Mouse (Mus musculus) intestine, embryonic 14.5 days (tissue): ENCODE results near the gene Ntrk3. TPM values are rescaled to one million over a fixed set of nuclear protein-coding genes. Genes with fewer than 3 reads are reported as not detected.

Source experiments
- ATAC-seq: fragments of 200-750 bp; cut with Nextera tagmentation; replicated peaks from 2 replicates; pipeline ENCODE4 v1.8.0; 2017; ENCODE audit warnings: low read depth, moderate number of reproducible peaks, moderate TSS enrichment, moderate library complexity; ENCODE audit not compliant: low FRiP score, low TSS enrichment
- DNase-seq: peaks from one replicate; pipeline ENCODE4 v3.0.0-alpha.2; 2018; ENCODE audit warnings: low spot score
- H3K27ac ChIP-seq: fragments of 300-500 bp; sonication (generic); 2 replicates; pipeline ENCODE4 v1.5.1; 2014; ENCODE audit warnings: low read depth, mild to moderate bottlenecking, control low read depth
- H3K27me3 ChIP-seq: fragments of 300-500 bp; sonication (generic); replicated peaks from 2 replicates; pipeline ENCODE4 v1.6.1; 2014; ENCODE audit warnings: low read length, control low read depth; ENCODE audit not compliant: control insufficient read depth, insufficient read depth
- H3K36me3 ChIP-seq: fragments of 300-500 bp; sonication (generic); 2 replicates; pipeline ENCODE4 v1.6.1; 2014; ENCODE audit warnings: low read length, control low read depth; ENCODE audit not compliant: control insufficient read depth, insufficient read depth
- H3K4me1 ChIP-seq: fragments of 300-500 bp; sonication (generic); replicated peaks from 2 replicates; pipeline ENCODE4 v1.6.1; 2014; ENCODE audit warnings: low read length, control low read depth, mixed read lengths; ENCODE audit not compliant: control insufficient read depth, insufficient read depth
- H3K4me2 ChIP-seq: fragments of 300-500 bp; sonication (generic); 2 replicates; pipeline ENCODE4 v1.6.1; 2014; ENCODE audit warnings: low read length
- H3K4me3 ChIP-seq: fragments of 300-500 bp; sonication (generic); 2 replicates; pipeline ENCODE4 v1.5.1; 2014; ENCODE audit warnings: low read depth, low read length, control low read depth, mixed read lengths
- H3K9ac ChIP-seq: fragments of 300-500 bp; sonication (generic); 2 replicates; pipeline ENCODE4 v1.6.1; 2014; ENCODE audit warnings: mild to moderate bottlenecking, low read length
- H3K9me3 ChIP-seq: fragments of 300-500 bp; sonication (generic); 2 replicates; pipeline ENCODE4 v1.6.1; 2016; ENCODE audit warnings: low read length, control low read depth; ENCODE audit not compliant: control insufficient read depth
- WGBS: fragments of 180-500 bp; shearing (Covaris S2); extraction: QIAGEN DNeasy Blood & Tissue Kit; methylation state at CpG from one replicate; pipeline ENCODE4 v1.1.7; 2014; 5-methylcytosine and 5-hydroxymethylcytosine counted together
- polyA plus RNA-seq: library from polyadenylated mRNA; unstranded; fragments of >200 nt; fragmentation: Nextera tagmentation; extraction: Ambion mirVana; gene quantifications from 2 replicates; pipeline ENCODE4 v1.2.1, GENCODE M21; 2014

Gene Ntrk3
- polyA plus RNA-seq, 1 experiment from 2014 or later: 4.5 TPM

DNA sequence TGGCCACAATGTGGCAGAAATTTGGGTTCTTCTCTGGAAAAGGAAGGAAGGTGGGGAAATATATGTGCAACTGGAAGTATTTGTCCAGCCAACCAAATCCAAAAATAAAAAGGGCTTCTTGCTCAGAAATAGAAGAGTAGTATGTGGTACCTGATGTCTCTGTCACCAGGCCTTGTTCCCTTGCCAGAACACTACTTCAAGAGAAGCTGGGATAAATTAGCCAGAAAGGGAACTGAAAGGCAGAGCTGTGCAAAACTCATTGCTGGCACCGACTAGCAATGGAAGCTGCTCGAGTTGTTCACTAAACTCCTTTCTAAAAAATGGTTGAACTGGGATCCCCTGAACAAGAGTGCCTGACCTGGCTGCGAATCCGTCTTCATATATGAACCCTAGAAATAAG lies 337.6 kb downstream of the Ntrk3 start:
- H3K9me3 ChIP-seq: no peaks in the 10 kb centered on the region
- H3K27ac ChIP-seq: no peak overlapping the region
- H3K36me3 ChIP-seq: no peaks in the 10 kb centered on the region
- WGBS: 90% methylated on average over 4 of the region's 4 CpGs
- H3K4me3 ChIP-seq: no peak overlapping the region
- no peak for DNase-seq
- no peak for ATAC-seq
- no peaks in the 10 kb centered on the region for H3K27me3 ChIP-seq
- H3K4me2 ChIP-seq: no peak overlapping the region
- H3K9ac ChIP-seq: no peak overlapping the region
- no peaks in the 10 kb centered on the region for H3K4me1 ChIP-seq

DNA sequence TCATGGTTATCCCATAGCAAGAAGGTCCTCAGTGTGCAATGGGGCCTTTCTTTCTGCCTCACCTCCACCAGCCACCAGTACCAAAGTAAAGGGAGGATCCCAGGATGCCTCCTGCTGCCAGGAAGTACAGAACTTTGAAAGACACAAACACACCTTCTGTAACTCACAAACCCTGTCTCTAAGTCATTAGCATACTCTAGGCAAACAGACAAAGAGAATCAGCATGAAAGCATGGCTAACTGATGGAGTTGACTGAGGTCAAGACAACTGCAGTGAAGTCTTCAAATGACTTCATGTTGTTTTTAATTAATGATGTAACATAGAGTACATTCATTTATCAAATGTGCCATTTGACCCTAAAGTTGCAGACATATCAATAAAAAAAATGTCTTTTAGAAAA lies 339.4 kb downstream of the Ntrk3 start:
- Histone ChIP-seq H3K4me1 (no peaks in the 10 kb centered on the region), H3K9ac (no peak overlapping the region), H3K27ac (no peak overlapping the region), H3K9me3 (no peaks in the 10 kb centered on the region), H3K4me2 (no peak overlapping the region), H3K27me3 (no peaks in the 10 kb centered on the region), H3K4me3 (no peak overlapping the region), H3K36me3 (no peaks in the 10 kb centered on the region)
- DNase-seq: no peak
- no peak for ATAC-seq

DNA sequence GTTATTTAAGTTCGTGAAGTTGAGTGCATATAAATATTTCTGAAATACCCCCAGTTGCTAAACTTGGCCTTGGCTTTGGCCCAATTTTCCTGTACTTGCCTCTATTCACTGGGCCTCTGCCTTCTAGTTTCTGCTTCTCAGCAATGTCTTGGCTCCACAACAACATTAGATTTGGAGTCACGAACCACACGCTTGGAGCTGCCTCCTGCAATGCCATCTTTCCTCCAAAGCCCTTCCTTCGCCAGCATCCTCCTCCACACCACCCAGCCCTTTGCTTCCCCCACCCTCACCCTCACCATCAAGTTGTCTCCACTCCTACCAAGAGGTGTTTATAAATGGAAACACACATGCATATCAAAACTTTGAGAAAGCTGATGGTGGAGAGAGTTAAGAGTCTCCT lies 340.6 kb downstream of the Ntrk3 start:
- no peak overlapping the region for H3K27ac ChIP-seq
- DNase-seq (no peak), ATAC-seq (no peak)
- no peaks in the 10 kb centered on the region for H3K9me3 ChIP-seq
- H3K27me3 ChIP-seq: no peaks in the 10 kb centered on the region
- no peaks in the 10 kb centered on the region for H3K4me1 ChIP-seq
- H3K4me2 ChIP-seq: no peak overlapping the region
- 78% methylated on average over 4 of the region's 4 CpGs for WGBS
- H3K9ac ChIP-seq: no peak overlapping the region
- no peaks in the 10 kb centered on the region for H3K36me3 ChIP-seq
- H3K4me3 ChIP-seq: no peak overlapping the region

- H3K4me1 ChIP-seq: no peaks in the 10 kb centered on the region
- 93% methylated on average over 3 of the region's 3 CpGs for WGBS
- H3K27me3 ChIP-seq: no peaks in the 10 kb centered on the region
- H3K4me2 ChIP-seq: no peak overlapping the region
- no peak overlapping the region for H3K27ac ChIP-seq
- H3K9me3 ChIP-seq: no peaks in the 10 kb centered on the region
- DNase-seq: no peak
- H3K4me3 ChIP-seq: no peak overlapping the region
- no peak overlapping the region for H3K9ac ChIP-seq
- no peaks in the 10 kb centered on the region for H3K36me3 ChIP-seq
- ATAC-seq: no peak
Measured at GRCm38 (mm10) chr7:78390019-78390418, 347.8 kb downstream of the Ntrk3 start.

DNA sequence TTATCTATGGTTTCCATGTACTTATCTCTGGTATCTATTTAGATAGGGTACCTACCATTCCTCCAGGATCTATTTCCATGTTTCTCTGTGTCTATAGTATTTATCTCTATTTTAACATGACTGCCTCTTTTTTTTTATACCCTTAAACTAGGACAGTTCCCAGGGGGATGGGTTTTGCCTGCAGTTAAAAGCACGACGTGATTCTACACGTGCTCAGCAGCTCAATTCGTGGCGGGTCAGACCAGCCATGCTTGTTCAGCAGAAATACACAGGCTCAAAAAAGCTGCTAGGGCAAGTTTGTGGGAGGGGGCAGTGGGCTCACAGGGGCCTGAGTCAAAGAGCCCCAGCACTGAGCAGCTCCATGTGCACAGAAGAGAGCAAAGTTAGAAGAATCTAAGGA lies 349.7 kb downstream of the Ntrk3 start:
- Histone ChIP-seq H3K27me3 (no peaks in the 10 kb centered on the region), H3K27ac (no peak overlapping the region), H3K4me1 (no peaks in the 10 kb centered on the region), H3K36me3 (no peaks in the 10 kb centered on the region), H3K4me3 (no peak overlapping the region), H3K9me3 (no peaks in the 10 kb centered on the region), H3K9ac (no peak overlapping the region), H3K4me2 (no peak overlapping the region)
- ATAC-seq (no peak), DNase-seq (no peak)
- WGBS: 83% methylated on average over 5 of the region's 5 CpGs

- H3K4me1 ChIP-seq: no peaks in the 10 kb centered on the region
- no peak overlapping the region for H3K4me2 ChIP-seq
- no peaks in the 10 kb centered on the region for H3K27me3 ChIP-seq
- ATAC-seq (no peak), DNase-seq (no peak)
- no peaks in the 10 kb centered on the region for H3K9me3 ChIP-seq
- H3K36me3 ChIP-seq: no peaks in the 10 kb centered on the region
- whole genome bisulfite sequencing: 77% methylated on average over 1 of the region's 1 CpGs
- H3K27ac ChIP-seq: no peak overlapping the region
- no peak overlapping the region for H3K4me3 ChIP-seq
- no peak overlapping the region for H3K9ac ChIP-seq
Measured at GRCm38 (mm10) chr7:78385971-78386370, 351.8 kb downstream of the Ntrk3 start.

DNA sequence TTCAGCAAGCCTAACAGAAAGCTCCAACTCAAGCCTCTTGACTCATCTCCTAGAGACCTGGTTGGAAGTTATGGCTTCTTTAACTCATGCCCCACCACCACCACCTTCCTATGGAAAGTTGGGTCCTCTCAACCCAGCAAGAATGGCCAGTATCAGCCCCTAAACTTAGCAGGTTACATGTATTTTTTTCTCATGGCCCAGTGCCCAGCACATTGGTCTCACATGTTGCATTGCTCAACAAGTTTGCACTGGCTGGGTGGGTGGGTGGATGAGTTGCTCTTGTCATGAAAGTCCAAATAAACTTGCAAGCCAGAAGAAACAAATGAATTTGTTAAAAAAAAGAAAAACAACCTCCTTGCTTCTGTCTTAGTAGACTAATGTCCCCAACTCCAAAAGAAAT lies 353.7 kb downstream of the Ntrk3 start:
- Histone ChIP-seq H3K27ac (no peak overlapping the region), H3K4me1 (no peaks in the 10 kb centered on the region), H3K9me3 (no peaks in the 10 kb centered on the region), H3K36me3 (no peaks in the 10 kb centered on the region), H3K9ac (no peak overlapping the region), H3K27me3 (no peaks in the 10 kb centered on the region), H3K4me3 (no peak overlapping the region), H3K4me2 (no peak overlapping the region)
- ATAC-seq (no peak), DNase-seq (no peak)

DNA sequence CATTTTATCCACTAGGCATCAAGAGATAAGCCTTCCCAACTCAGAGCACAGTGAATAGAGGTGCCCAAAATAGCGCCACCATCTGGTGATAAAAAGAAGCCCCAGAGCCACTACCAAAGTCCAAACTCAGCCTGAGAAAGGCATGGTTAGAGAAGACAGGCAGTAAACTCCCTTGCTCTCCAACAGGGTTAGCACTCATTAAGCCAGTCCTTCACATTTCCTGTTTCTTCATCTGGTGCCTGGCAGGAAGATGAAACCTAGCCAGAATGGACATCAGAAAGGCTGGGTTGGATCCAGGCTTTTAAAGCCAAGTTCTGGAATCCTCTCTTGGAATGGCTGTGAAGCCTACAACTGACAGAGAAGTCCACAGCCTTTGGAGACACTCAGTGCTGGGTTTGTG lies 355.7 kb downstream of the Ntrk3 start:
- no peak for DNase-seq

DNA sequence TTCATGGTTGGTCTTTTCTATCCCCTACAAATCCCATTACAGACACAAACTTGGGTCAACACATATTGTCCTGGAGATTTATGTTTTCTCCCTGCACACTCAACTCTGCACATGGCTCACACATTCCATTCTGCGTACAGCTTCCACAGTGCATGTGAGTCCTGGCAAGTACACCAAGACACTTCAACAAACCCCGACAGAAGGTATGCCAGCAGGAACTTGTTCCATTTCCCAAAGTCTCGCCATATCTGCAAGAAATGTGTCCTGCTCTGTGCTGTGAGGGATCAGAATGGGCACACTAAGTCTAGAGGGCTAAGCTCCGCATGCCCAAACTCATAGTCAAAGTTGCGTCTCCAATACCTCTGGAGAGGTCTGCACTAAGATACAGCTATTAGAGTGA lies 358.0 kb downstream of the Ntrk3 start:
- H3K36me3 ChIP-seq: no peaks in the 10 kb centered on the region
- no peak overlapping the region for H3K4me2 ChIP-seq
- DNase-seq (no peak), ATAC-seq (no peak)
- no peaks in the 10 kb centered on the region for H3K27me3 ChIP-seq
- no peaks in the 10 kb centered on the region for H3K9me3 ChIP-seq
- no peak overlapping the region for H3K4me3 ChIP-seq
- WGBS: 84% methylated on average over 5 of the region's 5 CpGs
- no peak overlapping the region for H3K9ac ChIP-seq
- H3K4me1 ChIP-seq: no peaks in the 10 kb centered on the region
- no peak overlapping the region for H3K27ac ChIP-seq

More for the DNA sequence above, 355.7 kb downstream of the Ntrk3 start:
- H3K27ac ChIP-seq: no peak overlapping the region
- H3K4me1 ChIP-seq: no peaks in the 10 kb centered on the region
- no peak for ATAC-seq
- no peak overlapping the region for H3K4me2 ChIP-seq
- H3K27me3 ChIP-seq: no peaks in the 10 kb centered on the region
- no peak overlapping the region for H3K4me3 ChIP-seq
- WGBS: 36% methylated on average over 1 of the region's 1 CpGs
- no peaks in the 10 kb centered on the region for H3K9me3 ChIP-seq
- H3K36me3 ChIP-seq: no peaks in the 10 kb centered on the region
- H3K9ac ChIP-seq: no peak overlapping the region
